In the genomic region with DNA sequence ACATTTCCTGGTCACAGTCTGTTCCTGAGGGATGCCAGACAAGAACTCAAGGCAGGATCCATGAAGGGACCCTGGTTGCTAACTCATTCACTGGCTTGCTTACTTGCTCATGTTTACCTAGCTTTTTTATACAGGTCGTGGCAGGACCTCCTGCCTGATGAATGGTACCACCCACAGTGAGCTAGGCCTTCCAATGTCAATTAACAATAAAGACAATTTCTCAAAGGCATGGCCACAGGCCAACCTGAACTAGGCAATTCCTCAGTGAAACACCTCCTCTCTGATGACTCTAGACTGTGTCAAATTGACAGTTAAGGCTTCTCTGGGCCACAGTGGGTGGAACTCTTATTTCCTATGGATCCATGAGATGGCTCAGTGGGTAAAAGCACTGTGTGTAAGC, we compare ENCODE assay signal across 14 mouse cellular contexts.
DNase-seq lines count a peak whose midpoint lies in the region; TF ChIP-seq lines count a peak whose summit lies in the region.
"Had no signal": no experiment of that assay in that cellular context is flagged by ENCODE, and none has a peak within 500 bp of the region (broad histone marks: within the 10 kb centered on the region; RNA-seq: fewer than 3 reads in every experiment).

No protein-coding gene starts in this region.

- H3K27ac ChIP-seq in cerebellum, adult 2 months (ENCODE audit: insufficient read depth, low read length) = peak overlapping the region; percentile 80
- H3K27ac ChIP-seq: embryonic facial prominence, embryonic 13.5 days; embryonic facial prominence, embryonic 15.5 days; forebrain, embryonic 10.5 days; forebrain, embryonic 12.5 days; gastrocnemius, adult 2 months had no signal

- H3K27me3 ChIP-seq in cerebellum, adult 2 months (ENCODE audit: control insufficient read depth, insufficient read depth, low read length) = no peaks in the 10 kb centered on the region
- H3K27me3 ChIP-seq: embryonic facial prominence, embryonic 13.5 days; embryonic facial prominence, embryonic 15.5 days had no signal

- no peak overlapping the region for H3K4me3 ChIP-seq in cerebellum, adult 2 months (replicated peaks; ENCODE audit: insufficient read depth, low read depth, low read length)
- H3K4me3 ChIP-seq: embryonic facial prominence, embryonic 13.5 days; embryonic facial prominence, embryonic 15.5 days; erythroblast, embryonic 14.5 days; forebrain, embryonic 10.5 days; forebrain, embryonic 12.5 days; gastrocnemius, adult 2 months had no signal

- no peak for TF ChIP-seq CTCF in cerebellum, adult 2 months (IDR thresholded peaks at IDR 0.05; ENCODE audit: borderline replicate concordance, insufficient read depth, low read depth, low read length)

- DNase-seq in cerebellum, adult 2 months = peak in 1 of 2 experiments; percentile 38
- no peak for DNase-seq in cerebellum, adult 8-10 months
- peak; percentile 60 for DNase-seq in cerebellum, adult 9-11 months
- DNase-seq in cerebellum, postnatal 36 days = no peak
- DNase-seq: adrenal gland, adult 2 months; adrenal gland, postnatal 10 days; adrenal gland, postnatal 25 days; embryo, embryonic 11 days; gastrocnemius, adult 2 months had no signal

- WGBS in cerebellum, adult 2 months = 9% methylated on average over 1 of the region's 1 CpGs

- peaks cover 19% of the 10 kb centered on the region; the same call in 1 of the 2 replicates for H3K4me1 ChIP-seq in cerebellum, adult 2 months (ENCODE audit: control insufficient read depth, insufficient read depth, low read length)

- TF ChIP-seq POLR2A in cerebellum, adult 2 months (IDR thresholded peaks at IDR 0.05; ENCODE audit: borderline replicate concordance, insufficient read depth, low read length) = no peak
